In genomic region chr4:148515313-148515712, GRCm38 (mm10) we compare ENCODE assay signal across 15 mouse cellular contexts. TPM values are rescaled to one million over a fixed set of nuclear protein-coding genes. Genes with fewer than 3 reads are reported as not detected.
DNase-seq lines count a peak whose midpoint lies in the region; ATAC-seq and TF ChIP-seq lines count a peak whose summit lies in the region.
"Had no signal": no experiment of that assay in that cellular context is flagged by ENCODE, and none has a peak within 500 bp of the region (broad histone marks: within the 10 kb centered on the region; RNA-seq: fewer than 3 reads in every experiment).

No protein-coding gene starts in this region.

- no peak overlapping the region for H3K4me2 ChIP-seq in midbrain, postnatal 0 days (ENCODE audit: low read depth, low read length, poor library complexity, severe bottlenecking)
- H3K4me2 ChIP-seq in stomach, postnatal 0 days (replicated peaks; ENCODE audit: low read depth) = no peak overlapping the region
- H3K4me2 ChIP-seq: heart, embryonic 15.5 days; liver, embryonic 15.5 days had no signal

- H3K4me3 ChIP-seq in heart, adult 2 months = no peak overlapping the region
- no peak overlapping the region for H3K4me3 ChIP-seq in midbrain, postnatal 0 days (ENCODE audit: low read depth, low read length)
- H3K4me3 ChIP-seq in midbrain, embryonic 10.5 days = no peak overlapping the region
- H3K4me3 ChIP-seq in stomach, postnatal 0 days (ENCODE audit: low read depth, low read length) = no peak overlapping the region
- H3K4me3 ChIP-seq: heart, embryonic 15.5 days; liver, embryonic 15.5 days had no signal

- peak; percentile 60 for TF ChIP-seq CTCF in heart, adult 2 months (IDR thresholded peaks at IDR 0.05)
- TF ChIP-seq CTCF in midbrain, postnatal 0 days (IDR thresholded peaks at IDR 0.05) = peak; percentile 45
- TF ChIP-seq CTCF in stomach, postnatal 0 days (IDR thresholded peaks at IDR 0.05; ENCODE audit: low read depth) = peak; percentile 51

- H3K27ac ChIP-seq in heart, adult 2 months = no peak overlapping the region
- no peak overlapping the region for H3K27ac ChIP-seq in midbrain, postnatal 0 days (ENCODE audit: low read depth, low read length)
- H3K27ac ChIP-seq in midbrain, embryonic 10.5 days (replicated peaks) = no peak overlapping the region
- no peak overlapping the region for H3K27ac ChIP-seq in stomach, postnatal 0 days (replicated peaks)
- H3K27ac ChIP-seq: heart, embryonic 15.5 days; liver, embryonic 15.5 days had no signal

- H3K9ac ChIP-seq in heart, adult 2 months (ENCODE audit: low read depth, low read length) = no peak overlapping the region
- no peak overlapping the region for H3K9ac ChIP-seq in midbrain, postnatal 0 days (replicated peaks; ENCODE audit: low read length, poor library complexity, severe bottlenecking)
- H3K9ac ChIP-seq in stomach, postnatal 0 days (ENCODE audit: low read length) = no peak overlapping the region
- H3K9ac ChIP-seq: heart, embryonic 15.5 days; liver, embryonic 15.5 days had no signal

- WGBS in heart, adult 2 months = 91% methylated on average over 2 of the region's 2 CpGs
- 93% methylated on average over 2 of the region's 2 CpGs for WGBS in midbrain, postnatal 0 days
- 95% methylated on average over 2 of the region's 2 CpGs for WGBS in midbrain, embryonic 10.5 days
- 92% methylated on average over 2 of the region's 2 CpGs for WGBS in stomach, postnatal 0 days

- no peak for ATAC-seq in midbrain, postnatal 0 days (ENCODE audit: low FRiP score)
- no peak for ATAC-seq in stomach, postnatal 0 days (ENCODE audit: low FRiP score, low TSS enrichment)

- DNase-seq in heart, adult 2 months = no peak
- DNase-seq in heart, postnatal 36 days = no peak
- DNase-seq in midbrain, postnatal 0 days (ENCODE audit: low spot score) = no peak
- DNase-seq in midbrain, embryonic 10.5 days (ENCODE audit: low spot score) = no peak
- peak; percentile 6 for DNase-seq in c-Kit-positive CD71-positive TER-119-positive erythroid progenitor cells, embryonic 14.5 days (ENCODE audit: low spot score)
- no peak for DNase-seq in stomach, postnatal 0 days (ENCODE audit: low spot score)
- no peak for DNase-seq in urinary bladder, postnatal 36 days (ENCODE audit: low spot score in 2 of 2)
- DNase-seq in embryo, embryonic 11 days = no peak
- DNase-seq: adrenal gland, postnatal 14 days; cerebellum, adult 9-10 months; gastrocnemius, postnatal 10 days; midbrain, embryonic 14.5 days had no signal

- intact Hi-C loops in heart, adult 2 months (cut with DNase I) = no loop called here
- intact Hi-C loops in heart, postnatal 36 days (cut with DNase I) = no loop called here

- no peak for TF ChIP-seq POLR2A in heart, adult 2 months (IDR thresholded peaks at IDR 0.05; ENCODE audit: insufficient read depth, low read depth, low read length)

- no peaks in the 10 kb centered on the region for H3K9me3 ChIP-seq in midbrain, postnatal 0 days (ENCODE audit: low read length)
- H3K9me3 ChIP-seq in midbrain, embryonic 10.5 days (replicated peaks) = no peaks in the 10 kb centered on the region
- no peaks in the 10 kb centered on the region for H3K9me3 ChIP-seq in stomach, postnatal 0 days (ENCODE audit: control insufficient read depth, low read length)
- H3K9me3 ChIP-seq: G1E; heart, embryonic 15.5 days; liver, embryonic 15.5 days had no signal

- H3K27me3 ChIP-seq in heart, adult 2 months (ENCODE audit: control insufficient read depth, insufficient read depth, low read length) = no peaks in the 10 kb centered on the region
- no peaks in the 10 kb centered on the region for H3K27me3 ChIP-seq in midbrain, postnatal 0 days (ENCODE audit: insufficient read depth, low read length)
- H3K27me3 ChIP-seq in midbrain, embryonic 10.5 days (ENCODE audit: low read depth, poor library complexity, severe bottlenecking) = no peaks in the 10 kb centered on the region
- H3K27me3 ChIP-seq in stomach, postnatal 0 days (ENCODE audit: control insufficient read depth, insufficient read depth, low read length) = no peaks in the 10 kb centered on the region
- H3K27me3 ChIP-seq: heart, embryonic 15.5 days; liver, embryonic 15.5 days had no signal

- no peaks in the 10 kb centered on the region for H3K79me2 ChIP-seq in heart, adult 2 months (replicated peaks; ENCODE audit: control insufficient read depth, insufficient read depth, low read length)

- no peak for TF ChIP-seq EP300 in heart, adult 2 months (IDR thresholded peaks at IDR 0.05; ENCODE audit: insufficient read depth, low read depth, low read length)
- no peak for TF ChIP-seq EP300 in stomach, postnatal 0 days (optimal IDR thresholded peaks at IDR 0.05)

- peaks cover 3% of the 10 kb centered on the region; the same call in 1 of the 2 replicates for H3K4me1 ChIP-seq in heart, adult 2 months (ENCODE audit: control insufficient read depth, insufficient read depth, low read length)
- H3K4me1 ChIP-seq in midbrain, postnatal 0 days (ENCODE audit: insufficient read depth, low read length) = no peaks in the 10 kb centered on the region
- H3K4me1 ChIP-seq in midbrain, embryonic 10.5 days = peaks cover 23% of the 10 kb centered on the region
- no peaks in the 10 kb centered on the region for H3K4me1 ChIP-seq in stomach, postnatal 0 days (replicated peaks; ENCODE audit: control insufficient read depth, insufficient read depth)
- H3K4me1 ChIP-seq: liver, embryonic 15.5 days had no signal

- no peaks in the 10 kb centered on the region; the same call in 1 of the 2 replicates for H3K36me3 ChIP-seq in heart, adult 2 months (ENCODE audit: control insufficient read depth, insufficient read depth, low read length)
- H3K36me3 ChIP-seq in midbrain, postnatal 0 days (ENCODE audit: insufficient read depth, low read length) = peaks cover 57% of the 10 kb centered on the region
- peaks cover 89% of the 10 kb centered on the region for H3K36me3 ChIP-seq in midbrain, embryonic 10.5 days
- peaks cover 20% of the 10 kb centered on the region for H3K36me3 ChIP-seq in stomach, postnatal 0 days (ENCODE audit: control insufficient read depth, insufficient read depth, low read length)

RNA-seq across cellular contexts. Expression of gene Angptl7, which starts 15.1 kb away (rescaled TPM):
- total RNA-seq in heart, adult 2 months (2021) = 1 to 10 TPM; 2.5 TPM
- 3.7 and 4.4 TPM in 2 replicates for polyA plus RNA-seq in heart, adult 2 months (2012; rRNA removed)
- total RNA-seq in heart, postnatal 36 days (2021) = 1 to 10 TPM; 2.8 to 4.3 TPM
- total RNA-seq in midbrain, postnatal 0 days (2014; rRNA removed) = 0.09 and 0.11 TPM in 2 replicates
- polyA plus RNA-seq in midbrain, postnatal 0 days (2015; fragmentation: Nextera tagmentation; extraction: Ambion mirVana) = 0.25 and 0.36 TPM in 2 replicates
- polyA plus RNA-seq in midbrain, embryonic 10.5 days (2016; fragmentation: Nextera tagmentation; extraction: Ambion mirVana) = 0.16 and 0.21 TPM in 2 replicates
- polyA plus RNA-seq in stomach, postnatal 0 days (2015; fragmentation: Nextera tagmentation; extraction: Ambion mirVana) = 1.2 and 1.3 TPM in 2 replicates
- polyA plus RNA-seq: G1E had no signal

RNA-seq across cellular contexts. Expression of gene Exosc10, which starts 42.9 kb away (rescaled TPM):
- 10 to 100 TPM; 38.7 to 39.6 TPM for total RNA-seq in heart, adult 2 months (2021)
- 21.9 and 27.2 TPM in 2 replicates for polyA plus RNA-seq in heart, adult 2 months (2012; rRNA removed)
- 10 to 100 TPM; 38.5 to 43.2 TPM for total RNA-seq in heart, postnatal 36 days (2021)
- total RNA-seq in midbrain, postnatal 0 days (2014; rRNA removed) = 70.8 and 73.3 TPM in 2 replicates
- polyA plus RNA-seq in midbrain, postnatal 0 days (2015; fragmentation: Nextera tagmentation; extraction: Ambion mirVana) = 77.1 and 78.8 TPM in 2 replicates
- 96.2 and 98.8 TPM in 2 replicates for polyA plus RNA-seq in midbrain, embryonic 10.5 days (2016; fragmentation: Nextera tagmentation; extraction: Ambion mirVana)
- 30.0 and 35.2 TPM in 2 replicates for polyA plus RNA-seq in stomach, postnatal 0 days (2015; fragmentation: Nextera tagmentation; extraction: Ambion mirVana)
